Mouse (Mus musculus) hindbrain, postnatal 0 days (tissue): ENCODE results near the gene Adcy9. TPM values are rescaled to one million over a fixed set of nuclear protein-coding genes. Genes with fewer than 3 reads are reported as not detected.

ENCODE experiments used
- ATAC-seq: fragments of 200-750 bp; cut with Nextera tagmentation; 2 replicates; pipeline ENCODE4 v1.8.0; 2017; ENCODE audit warnings: mild to moderate bottlenecking, moderate TSS enrichment, moderate library complexity
- DNase-seq: peaks from one replicate; pipeline ENCODE4 v3.0.0-alpha.2; 2015; ENCODE audit warnings: low spot score
- H3K27ac ChIP-seq: fragments of 300-500 bp; sonication (generic); 2 replicates; pipeline ENCODE4 v1.5.1; 2014; ENCODE audit warnings: mild to moderate bottlenecking
- H3K27me3 ChIP-seq: fragments of 300-500 bp; sonication (generic); 2 replicates; pipeline ENCODE4 v1.6.1; 2014; ENCODE audit warnings: low read length, mixed read lengths; ENCODE audit not compliant: insufficient read depth
- H3K36me3 ChIP-seq: fragments of 300-500 bp; sonication (generic); 2 replicates; pipeline ENCODE4 v1.6.1; 2014; ENCODE audit warnings: low read length, mixed read lengths; ENCODE audit not compliant: insufficient read depth
- H3K4me1 ChIP-seq: fragments of 300-500 bp; sonication (generic); 2 replicates; pipeline ENCODE4 v1.6.1; 2014; ENCODE audit warnings: antibody characterized with exemption, low read length, mixed read lengths; ENCODE audit not compliant: insufficient read depth
- H3K4me2 ChIP-seq: fragments of 300-500 bp; sonication (generic); 2 replicates; pipeline ENCODE4 v1.6.1; 2014; ENCODE audit warnings: low read depth, mild to moderate bottlenecking, low read length, moderate library complexity, mixed read lengths
- H3K4me3 ChIP-seq: fragments of 300-500 bp; sonication (generic); 2 replicates; pipeline ENCODE4 v1.5.1; 2014; ENCODE audit warnings: low read length
- H3K9ac ChIP-seq: fragments of 300-500 bp; sonication (generic); replicated peaks from 2 replicates; pipeline ENCODE4 v1.6.1; 2014; ENCODE audit warnings: mild to moderate bottlenecking, low read length, moderate library complexity, mixed read lengths
- H3K9me3 ChIP-seq: fragments of 300-500 bp; sonication (generic); 2 replicates; pipeline ENCODE4 v1.6.1; 2016; ENCODE audit warnings: low read length, mixed read lengths
- CTCF ChIP-seq: IDR thresholded peaks from 2 replicates; pipeline ENCODE4 v1.5.1; 2016; ENCODE audit warnings: antibody characterized with exemption, control low read depth, low read depth
- WGBS: fragments of 180-500 bp; shearing (Covaris S2); extraction: QIAGEN DNeasy Blood & Tissue Kit; methylation state at CpG from one replicate; pipeline ENCODE4 v1.1.7; 2014; 5-methylcytosine and 5-hydroxymethylcytosine counted together
- polyA plus RNA-seq: library from polyadenylated mRNA; unstranded; fragments of >200 nt; fragmentation: Nextera tagmentation; extraction: Ambion mirVana; gene quantifications from 2 replicates; pipeline ENCODE4 v1.2.1, GENCODE M21; 2015
- total RNA-seq: library from RNA; depleted of rRNA; stranded (reverse); fragments of >200 nt; gene quantifications from 2 replicates; pipeline ENCODE4 v1.2.3, GENCODE M21; 2014

The Adcy9 gene
- total and polyA plus RNA-seq, 2 experiments from 2014 or later = 4.3 to 31.6 TPM

- DNase-seq = no peak
- WGBS = 60% methylated on average over 8 of the region's 8 CpGs
- Histone ChIP-seq H3K9ac (no peak overlapping the region), H3K4me2 (no peak overlapping the region), H3K4me3 (no peak overlapping the region), H3K27ac (no peak overlapping the region), H3K9me3 (no peaks in the 10 kb centered on the region), H3K27me3 (no peaks in the 10 kb centered on the region), H3K4me1 (no peaks in the 10 kb centered on the region), H3K36me3 (no peaks in the 10 kb centered on the region)
- ATAC-seq = no peak
- no peak for TF ChIP-seq CTCF
Observed at GRCm38 (mm10) chr16:4404933-4405761, 15.2 kb downstream of the Adcy9 start.

DNA sequence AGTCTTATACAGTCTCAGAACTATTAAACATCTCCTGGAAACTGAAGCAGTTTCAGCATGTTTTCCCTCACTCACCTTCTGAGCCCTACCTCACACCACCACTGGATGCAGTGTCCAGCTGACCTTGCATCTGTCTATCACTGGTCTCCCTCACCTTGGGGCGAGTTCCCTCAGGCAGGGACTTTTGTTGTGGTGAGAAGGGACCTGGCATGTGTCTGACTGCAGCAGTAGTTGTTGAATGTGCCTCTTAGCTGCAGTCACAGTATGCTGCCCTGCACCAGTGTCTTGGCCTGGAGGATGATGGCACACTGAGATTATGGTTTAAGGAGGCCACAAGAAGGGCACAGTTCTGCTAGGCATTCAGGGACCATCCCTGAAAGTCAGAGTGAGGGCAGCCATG lies 19.2 kb downstream of the Adcy9 start:
- no peak overlapping the region for H3K4me3 ChIP-seq
- no peak for ATAC-seq
- no peak overlapping the region for H3K4me2 ChIP-seq
- H3K36me3 ChIP-seq = no peaks in the 10 kb centered on the region
- H3K27ac ChIP-seq = no peak overlapping the region
- H3K27me3 ChIP-seq = no peaks in the 10 kb centered on the region
- no peak overlapping the region for H3K9ac ChIP-seq
- H3K4me1 ChIP-seq = no peaks in the 10 kb centered on the region
- DNase-seq = no peak
- no peak for TF ChIP-seq CTCF
- WGBS = 68% methylated on average over 1 of the region's 1 CpGs
- H3K9me3 ChIP-seq = no peaks in the 10 kb centered on the region

GRCm38 (mm10) chr16:4399471-4400223 lies 20.7 kb downstream of the Adcy9 start:
- 78% methylated on average over 5 of the region's 5 CpGs for WGBS
- TF ChIP-seq CTCF = no peak
- H3K4me2 ChIP-seq = no peak overlapping the region
- no peak overlapping the region for H3K27ac ChIP-seq
- ATAC-seq (no peak), DNase-seq (no peak)
- H3K9ac ChIP-seq = no peak overlapping the region
- H3K4me1 ChIP-seq = no peaks in the 10 kb centered on the region
- H3K4me3 ChIP-seq = no peak overlapping the region
- H3K27me3 ChIP-seq = no peaks in the 10 kb centered on the region
- H3K9me3 ChIP-seq = no peaks in the 10 kb centered on the region
- H3K36me3 ChIP-seq = no peaks in the 10 kb centered on the region

GRCm38 (mm10) chr16:4398782-4399181 lies 21.5 kb downstream of the Adcy9 start:
- H3K27ac ChIP-seq = no peak overlapping the region
- H3K4me1 ChIP-seq = no peaks in the 10 kb centered on the region
- WGBS = 80% methylated on average over 2 of the region's 2 CpGs
- DNase-seq (no peak), ATAC-seq (no peak)
- no peaks in the 10 kb centered on the region for H3K36me3 ChIP-seq
- TF ChIP-seq CTCF = no peak
- H3K4me3 ChIP-seq = no peak overlapping the region
- H3K27me3 ChIP-seq = no peaks in the 10 kb centered on the region
- H3K4me2 ChIP-seq = no peak overlapping the region
- no peak overlapping the region for H3K9ac ChIP-seq
- no peaks in the 10 kb centered on the region for H3K9me3 ChIP-seq

DNA sequence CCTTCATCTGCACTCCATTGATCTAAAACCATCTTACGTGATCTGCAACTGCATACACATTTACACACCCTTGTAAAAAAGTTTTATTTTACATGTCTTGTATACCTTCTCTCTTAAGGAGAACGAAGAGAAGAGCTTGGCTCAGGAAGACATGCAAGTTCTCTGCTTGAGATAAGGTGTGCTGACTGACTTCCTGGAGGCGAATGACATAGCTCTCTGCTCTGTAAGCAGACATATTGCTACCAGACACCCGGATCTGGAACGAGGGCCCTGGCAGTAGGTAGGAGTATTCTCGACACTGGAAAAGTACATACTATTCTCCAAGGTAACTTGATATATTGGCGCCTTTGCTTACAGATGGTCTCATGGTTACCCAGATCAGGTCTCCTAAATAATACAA lies 22.7 kb downstream of the Adcy9 start:
- DNase-seq = no peak
- H3K36me3 ChIP-seq = no peaks in the 10 kb centered on the region
- TF ChIP-seq CTCF = no peak
- no peak overlapping the region for H3K4me3 ChIP-seq
- no peaks in the 10 kb centered on the region for H3K4me1 ChIP-seq
- no peak overlapping the region for H3K27ac ChIP-seq
- no peaks in the 10 kb centered on the region for H3K27me3 ChIP-seq
- ATAC-seq = no peak
- H3K9me3 ChIP-seq = no peaks in the 10 kb centered on the region
- WGBS = 94% methylated on average over 7 of the region's 7 CpGs
- no peak overlapping the region for H3K4me2 ChIP-seq
- no peak overlapping the region for H3K9ac ChIP-seq

DNA sequence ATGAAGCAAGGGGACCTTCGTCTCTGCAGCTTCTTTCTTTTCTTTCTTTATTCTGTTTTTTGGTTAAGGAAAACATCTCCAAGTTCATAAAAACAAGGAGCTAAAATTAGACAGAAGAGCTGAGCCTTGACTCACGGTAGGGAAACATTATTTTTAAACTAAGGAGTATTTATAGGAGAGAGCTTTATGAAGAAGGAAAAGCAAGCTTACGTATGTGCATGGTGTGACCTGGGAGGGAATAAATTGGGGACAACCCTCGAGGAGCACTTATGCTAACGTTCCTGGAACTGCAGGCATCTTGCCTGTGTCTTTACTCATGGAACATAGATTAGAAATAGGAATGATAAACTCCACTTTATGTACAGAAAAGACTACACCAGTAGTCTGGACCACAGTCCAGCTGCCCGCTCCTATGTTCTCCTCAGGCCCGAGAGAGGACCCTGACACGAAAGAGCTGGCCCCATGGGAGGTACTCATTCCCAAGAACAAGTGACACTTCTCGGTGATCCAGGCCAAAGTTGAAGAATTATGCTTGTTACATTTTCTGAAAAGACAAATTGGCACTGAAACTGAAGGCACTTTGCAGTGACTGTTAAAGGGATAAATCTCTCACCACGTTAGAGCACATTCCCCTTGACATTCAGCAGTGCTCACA lies 24.5 kb downstream of the Adcy9 start:
- Histone ChIP-seq H3K36me3 (no peaks in the 10 kb centered on the region), H3K9ac (no peak overlapping the region), H3K27me3 (no peaks in the 10 kb centered on the region), H3K9me3 (no peaks in the 10 kb centered on the region), H3K4me1 (no peaks in the 10 kb centered on the region), H3K27ac (no peak overlapping the region), H3K4me3 (no peak overlapping the region), H3K4me2 (no peak overlapping the region)
- 64% methylated on average over 10 of the region's 10 CpGs for WGBS
- ATAC-seq (no peak), DNase-seq (no peak)
- TF ChIP-seq CTCF = no peak
